Mouse (Mus musculus): ENCODE measurements at regions not wholly inside any gene's neighbourhood (a gene's known extent, or its start where the extent isn't known, plus 50 kb on each side); places are given as distances from the start of the nearest gene placed in this dataset.

- DNase-seq: no peak
These were observed 161.8 kb upstream of the Il12b start for GRCm38 (mm10) chr11:44238051-44238450.

GRCm38 (mm10) chr11:44238598-44238997 lies 161.3 kb upstream of the Il12b start:
- DNase-seq: no peak

- no peak for DNase-seq
These were observed 156.7 kb upstream of the Il12b start for GRCm38 (mm10) chr11:44243184-44243583.

- DNase-seq: no peak
These were observed 148.0 kb upstream of the Il12b start for GRCm38 (mm10) chr11:44251821-44252220.

- DNase-seq: no peak
These were observed 139.3 kb upstream of the Il12b start for GRCm38 (mm10) chr11:44260376-44261111.

- no peak for DNase-seq
These were observed 138.2 kb upstream of the Il12b start for GRCm38 (mm10) chr11:44261657-44262056.

GRCm38 (mm10) chr11:44262571-44262970 lies 137.3 kb upstream of the Il12b start:
- no peak for DNase-seq

- no peak for DNase-seq
These were observed 127.6 kb upstream of the Il12b start for GRCm38 (mm10) chr11:44272268-44272667.

GRCm38 (mm10) chr11:44278521-44279208 lies 121.2 kb upstream of the Il12b start:
- no peak for DNase-seq

GRCm38 (mm10) chr11:44285961-44286360 lies 113.9 kb upstream of the Il12b start:
- DNase-seq: no peak

- no peak for DNase-seq
These were observed 111.0 kb upstream of the Il12b start for GRCm38 (mm10) chr11:44288825-44289224.

GRCm38 (mm10) chr11:44303786-44304185 lies 96.1 kb upstream of the Il12b start:
- no peak for DNase-seq

GRCm38 (mm10) chr11:44316061-44316460 lies 83.8 kb upstream of the Il12b start:
- no peak for DNase-seq

- DNase-seq: no peak
These were observed 80.7 kb upstream of the Il12b start for GRCm38 (mm10) chr11:44319136-44319535.

- no peak for DNase-seq
These were observed 76.5 kb upstream of the Il12b start for GRCm38 (mm10) chr11:44323314-44323713.

GRCm38 (mm10) chr11:44325066-44325465 lies 74.8 kb upstream of the Il12b start:
- DNase-seq: no peak

GRCm38 (mm10) chr11:44325525-44325924 lies 74.3 kb upstream of the Il12b start:
- DNase-seq: no peak

GRCm38 (mm10) chr11:44329503-44329902 lies 70.4 kb upstream of the Il12b start:
- DNase-seq: no peak

GRCm38 (mm10) chr11:44330438-44330837 lies 69.4 kb upstream of the Il12b start:
- no peak for DNase-seq

- DNase-seq: peak in 1 of 2 experiments; percentile 8
These were observed 68.8 kb upstream of the Il12b start for GRCm38 (mm10) chr11:44330851-44331773.

- DNase-seq: no peak
These were observed 68.1 kb upstream of the Il12b start for GRCm38 (mm10) chr11:44331774-44332129.

GRCm38 (mm10) chr11:44340531-44340930 lies 59.3 kb upstream of the Il12b start:
- no peak for DNase-seq

- no peak for DNase-seq
These were observed 51.6 kb upstream of the Il12b start for GRCm38 (mm10) chr11:44348308-44348707.
